Mouse (Mus musculus) ovary, postnatal 10 days (tissue): Measurements from ENCODE around the gene Map3k5.
"Not testable (repeated sequence)": the region's sequence is repeated elsewhere in the genome, so short reads cannot be mapped to it uniquely, and the experiment has no call there.

ENCODE experiments used
- DNase-seq: peaks from one replicate; pipeline ENCODE4 v3.0.0; 2022; ENCODE audit warnings: low spot score

Gene Map3k5

DNA sequence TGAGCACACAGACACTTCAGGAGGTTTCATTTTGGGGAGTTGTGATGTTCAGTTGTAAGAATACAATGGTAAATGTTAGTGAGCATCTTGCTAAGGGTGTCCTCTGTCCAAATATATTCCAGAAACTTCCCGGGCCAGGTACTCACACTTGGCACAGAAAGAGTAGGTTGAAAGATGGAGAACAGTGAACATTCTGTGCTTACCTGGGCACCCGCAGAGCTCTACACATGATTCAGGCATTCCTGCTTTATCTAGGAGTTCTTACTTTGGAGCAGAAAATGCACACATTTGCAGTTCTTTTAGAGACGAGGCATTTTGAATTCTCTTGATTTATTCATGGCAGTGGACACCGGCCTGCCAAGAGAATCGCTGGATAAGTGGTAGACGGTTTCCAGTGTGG is 32.3 kb downstream of the Map3k5 start:
- no peak for DNase-seq

DNA sequence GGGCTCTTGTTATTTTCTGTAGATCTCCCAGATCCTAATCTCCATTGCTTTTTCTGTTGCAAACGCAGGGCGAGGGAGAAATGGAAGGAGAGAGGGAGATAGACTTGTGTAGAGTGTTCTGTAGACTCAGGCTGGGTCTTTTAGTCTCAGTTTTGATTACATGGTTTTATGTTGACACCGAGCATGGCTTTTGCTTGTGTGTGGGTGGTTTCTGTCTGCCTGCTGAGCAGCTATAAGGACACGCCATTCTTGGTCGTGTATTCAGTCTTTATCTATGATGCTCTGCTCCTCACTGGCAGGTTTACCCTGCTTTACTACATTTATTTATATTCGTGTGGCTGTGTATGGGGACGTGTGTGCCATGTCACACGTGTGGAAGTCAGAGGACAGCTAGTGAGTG is 34.2 kb downstream of the Map3k5 start:
- DNase-seq = no peak

DNA sequence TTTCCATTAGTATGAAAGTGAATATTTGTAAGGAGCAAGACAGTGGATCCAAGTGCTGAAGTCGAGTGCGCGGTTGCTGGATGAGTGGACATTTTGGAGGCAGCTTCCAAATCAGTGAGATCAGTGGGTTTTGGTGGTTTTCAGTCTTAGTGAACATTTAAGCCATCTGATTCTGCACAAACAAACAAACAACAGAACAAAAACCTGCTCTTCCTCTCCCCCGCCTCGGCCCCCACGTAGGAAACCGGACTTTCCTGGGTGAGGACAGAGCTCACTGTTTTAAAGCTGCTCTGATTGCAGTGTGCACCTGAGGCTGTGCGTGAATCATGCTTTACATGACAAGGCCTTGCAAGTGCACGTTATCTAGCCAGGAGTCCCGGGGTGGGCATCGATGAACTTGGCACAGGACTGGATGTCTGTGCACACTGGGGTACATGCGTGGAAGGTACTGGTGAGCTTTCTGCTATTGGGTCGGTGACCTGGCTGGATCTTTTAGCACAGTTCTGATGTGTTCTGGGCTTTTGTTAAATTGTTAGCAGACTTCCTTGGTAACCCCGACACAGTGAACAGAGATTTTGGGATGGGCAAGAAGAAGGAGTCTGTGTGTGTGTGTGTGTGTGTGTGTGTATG is 35.7 kb downstream of the Map3k5 start:
- DNase-seq = no peak

DNA sequence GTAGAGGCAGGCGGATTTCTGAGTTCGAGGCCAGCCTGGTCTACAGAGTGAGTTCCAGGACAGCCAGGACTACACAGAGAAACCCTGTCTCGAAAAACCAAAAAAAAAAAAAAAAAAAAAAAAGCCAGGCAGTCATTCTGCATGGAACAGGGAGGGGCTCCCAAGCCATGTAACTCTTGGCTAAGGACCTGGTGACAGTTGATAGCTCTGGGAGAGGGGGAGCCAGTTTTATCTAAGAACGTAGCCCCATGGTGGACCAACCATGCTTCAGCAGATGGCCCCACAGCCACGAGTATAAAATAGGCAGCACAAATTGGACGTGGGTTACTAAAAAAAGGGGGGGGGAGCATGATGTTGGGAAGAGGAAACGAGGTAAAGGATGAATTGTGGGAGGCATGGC is 37.2 kb downstream of the Map3k5 start:
- DNase-seq = not testable (repeated sequence)

DNA sequence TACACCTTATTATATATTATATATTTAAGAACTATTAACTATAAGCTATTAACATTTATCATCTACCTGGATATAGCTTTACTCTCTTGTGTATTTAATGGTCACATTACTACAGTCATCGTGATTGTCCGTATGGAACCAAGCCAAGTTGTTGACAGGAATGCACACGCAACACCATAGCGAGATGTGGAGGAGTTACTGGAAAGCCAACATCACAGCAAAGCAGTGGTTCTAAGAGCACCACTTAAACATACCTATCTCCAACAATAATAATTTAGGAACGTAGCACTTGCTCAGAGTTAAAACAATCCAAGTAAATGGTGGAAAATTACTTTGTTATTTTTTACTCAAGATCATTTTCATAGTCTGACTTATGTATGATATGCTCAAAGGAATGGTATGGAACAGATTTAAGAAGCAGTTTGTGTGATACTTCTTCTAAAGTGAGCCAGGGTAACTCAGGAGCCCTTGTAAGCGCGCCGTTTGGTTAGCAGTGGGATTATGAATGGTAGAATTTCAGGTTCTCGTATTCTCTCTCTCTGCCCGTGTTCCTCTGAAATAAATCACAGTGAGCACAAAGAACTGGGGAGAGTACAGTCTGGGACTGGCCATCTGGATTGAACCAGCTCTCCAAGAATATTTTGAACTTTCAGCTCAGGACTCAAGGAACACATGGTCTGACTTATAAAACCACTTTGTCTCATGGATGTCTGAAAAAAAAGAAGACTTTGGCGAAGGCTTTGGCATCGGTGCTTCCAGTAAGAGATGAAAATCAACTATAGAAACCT is 39.2 kb downstream of the Map3k5 start:
- no peak for DNase-seq

DNA sequence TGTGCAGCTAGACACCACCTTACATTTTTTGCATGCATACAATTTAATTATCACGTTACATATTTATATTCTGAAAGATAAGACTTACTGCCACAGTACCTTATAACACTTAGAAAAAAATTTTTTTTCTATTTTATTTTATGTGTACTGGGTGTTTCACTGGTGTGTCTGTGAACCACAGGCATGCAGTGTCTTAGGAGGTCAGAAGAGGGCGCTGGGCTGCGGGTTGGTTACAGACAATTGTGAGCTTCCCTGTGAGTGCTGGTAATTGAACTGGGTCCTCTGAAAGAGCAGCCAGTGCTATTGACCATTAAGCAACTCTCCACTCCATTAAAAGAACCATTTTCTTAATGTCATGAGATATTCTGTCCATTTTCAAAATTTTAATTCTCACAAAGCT is 43.3 kb downstream of the Map3k5 start:
- DNase-seq = no peak

DNA sequence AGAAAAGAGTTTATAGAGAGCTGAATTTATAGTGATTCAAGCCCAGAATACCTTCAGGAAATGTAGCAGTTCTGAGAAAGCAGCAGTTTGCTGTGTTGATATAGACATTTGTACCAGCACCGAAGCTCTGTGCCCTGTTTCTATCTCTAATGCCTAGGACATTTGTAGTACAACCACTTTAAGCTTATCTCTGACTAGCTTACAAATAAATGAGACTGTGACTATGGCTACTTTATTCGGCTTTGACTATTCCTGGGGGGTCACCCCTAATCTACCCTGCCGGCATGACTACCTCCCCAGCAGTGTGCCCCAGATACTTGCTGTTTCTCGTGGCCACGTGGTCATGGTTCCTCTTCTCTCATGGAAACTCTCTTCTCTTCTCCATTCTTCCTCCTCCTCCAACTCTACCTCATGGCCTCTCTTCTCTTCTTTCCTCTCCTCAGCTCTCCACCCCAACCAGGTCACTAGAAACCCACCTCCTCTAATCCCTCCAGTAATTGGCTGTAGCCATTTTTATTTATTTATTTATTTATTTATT is 44.5 kb downstream of the Map3k5 start:
- DNase-seq = no peak

DNA sequence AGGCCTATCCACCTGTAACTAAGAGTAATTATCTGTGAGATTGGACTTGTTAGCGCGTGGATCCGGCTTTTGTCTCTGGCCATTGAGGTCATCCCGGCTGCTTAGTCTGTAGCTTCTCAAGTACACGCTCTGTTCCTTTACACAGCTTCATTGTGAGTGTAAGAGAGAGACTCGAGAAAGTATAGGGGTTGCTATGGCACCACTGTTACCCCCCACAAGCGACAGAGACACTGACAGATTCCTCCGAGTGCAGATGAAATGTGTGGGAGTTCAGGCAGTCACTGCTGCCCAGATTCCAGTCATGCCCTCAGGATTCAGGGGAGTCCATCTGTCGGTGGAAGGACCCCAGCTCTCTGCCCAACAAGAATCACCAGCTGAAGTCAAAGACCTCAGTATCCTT is 53.5 kb downstream of the Map3k5 start:
- DNase-seq = no peak

DNA sequence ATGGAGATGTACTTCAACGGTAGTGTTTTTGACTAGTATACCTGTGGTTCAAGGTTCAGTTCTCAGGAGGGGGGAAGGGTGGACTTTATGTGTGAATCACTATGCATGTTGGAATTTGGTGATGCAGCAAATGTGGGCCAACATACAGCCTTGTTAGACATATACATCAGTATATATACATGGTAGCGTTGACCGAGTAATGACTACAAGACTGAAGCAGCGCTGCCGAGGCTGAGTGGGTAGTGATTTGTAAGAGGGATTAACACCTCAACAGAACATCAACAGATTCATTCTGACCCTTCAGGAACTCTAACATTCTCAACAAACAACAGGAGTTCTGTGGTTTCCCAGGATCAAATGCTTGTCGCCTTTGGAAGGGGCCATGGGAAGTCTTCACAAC is 55.7 kb downstream of the Map3k5 start:
- DNase-seq = no peak

DNA sequence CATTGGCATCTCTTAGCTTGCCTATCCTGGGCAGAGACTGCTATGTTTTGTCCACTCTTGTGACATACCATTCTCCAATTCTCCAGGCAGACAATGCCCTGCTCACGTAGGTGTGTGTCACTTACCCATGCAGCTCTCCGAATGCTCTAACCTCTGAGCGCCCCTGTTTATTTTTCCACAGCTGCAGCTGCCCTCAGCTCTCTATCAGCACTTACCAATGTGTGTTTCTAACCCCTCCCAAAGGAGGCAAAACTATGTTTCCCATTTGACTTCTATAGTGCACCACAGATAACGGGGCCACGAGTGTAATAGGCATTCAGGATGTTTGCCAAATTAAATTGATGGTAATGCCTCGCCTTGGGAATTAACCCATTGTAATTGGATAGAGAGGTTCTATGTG is 56.4 kb downstream of the Map3k5 start:
- DNase-seq = no peak

DNA sequence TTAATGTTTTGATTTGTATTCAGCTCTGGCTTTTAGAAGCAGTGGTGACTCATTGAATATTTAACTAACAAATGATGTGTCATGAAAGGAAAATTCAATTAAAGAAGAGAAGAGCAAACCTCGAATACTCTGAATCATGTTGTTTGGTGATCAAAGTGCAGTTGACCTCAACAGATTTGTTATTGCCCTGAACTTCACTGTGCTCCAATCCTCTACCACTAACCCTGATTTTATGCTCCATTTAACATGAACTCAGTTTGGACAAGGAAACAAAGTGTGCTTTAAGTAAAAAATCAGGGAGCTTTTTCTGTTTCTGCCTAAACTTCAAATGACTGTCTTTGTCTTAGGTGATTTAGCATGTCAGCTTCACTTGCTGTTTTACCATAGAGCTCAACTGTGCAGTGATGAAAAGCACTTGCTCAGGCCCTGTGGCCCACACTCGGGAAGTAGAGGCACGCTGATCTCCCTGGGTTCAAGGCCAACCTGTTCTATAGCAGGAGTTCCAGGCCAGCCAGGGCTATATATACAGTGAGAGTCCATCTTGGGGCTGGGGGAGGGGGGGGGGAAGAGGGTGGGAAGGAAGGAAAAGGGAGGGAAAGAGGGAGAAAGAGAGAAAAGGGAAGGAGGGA is 57.1 kb downstream of the Map3k5 start:
- no peak for DNase-seq

DNA sequence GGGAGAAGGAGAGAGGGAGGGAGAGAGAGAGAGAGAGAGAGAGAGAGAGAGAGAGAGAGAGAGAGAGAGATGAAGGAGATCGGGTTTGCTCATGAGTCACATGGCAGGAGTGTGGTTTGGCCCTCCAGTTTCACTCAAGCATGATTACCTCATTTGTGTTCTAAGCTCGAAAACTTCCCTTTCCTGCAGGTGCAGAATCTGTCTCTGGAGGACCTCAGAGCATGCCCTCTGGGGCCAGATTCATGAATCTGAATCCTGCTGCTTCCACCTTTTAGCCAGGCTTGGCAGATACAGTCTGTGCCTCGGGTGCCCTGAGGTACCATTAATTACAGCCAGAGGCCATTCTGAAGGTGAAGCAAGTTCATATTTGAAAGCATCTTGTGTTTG is 57.6 kb downstream of the Map3k5 start:
- no peak for DNase-seq

DNA sequence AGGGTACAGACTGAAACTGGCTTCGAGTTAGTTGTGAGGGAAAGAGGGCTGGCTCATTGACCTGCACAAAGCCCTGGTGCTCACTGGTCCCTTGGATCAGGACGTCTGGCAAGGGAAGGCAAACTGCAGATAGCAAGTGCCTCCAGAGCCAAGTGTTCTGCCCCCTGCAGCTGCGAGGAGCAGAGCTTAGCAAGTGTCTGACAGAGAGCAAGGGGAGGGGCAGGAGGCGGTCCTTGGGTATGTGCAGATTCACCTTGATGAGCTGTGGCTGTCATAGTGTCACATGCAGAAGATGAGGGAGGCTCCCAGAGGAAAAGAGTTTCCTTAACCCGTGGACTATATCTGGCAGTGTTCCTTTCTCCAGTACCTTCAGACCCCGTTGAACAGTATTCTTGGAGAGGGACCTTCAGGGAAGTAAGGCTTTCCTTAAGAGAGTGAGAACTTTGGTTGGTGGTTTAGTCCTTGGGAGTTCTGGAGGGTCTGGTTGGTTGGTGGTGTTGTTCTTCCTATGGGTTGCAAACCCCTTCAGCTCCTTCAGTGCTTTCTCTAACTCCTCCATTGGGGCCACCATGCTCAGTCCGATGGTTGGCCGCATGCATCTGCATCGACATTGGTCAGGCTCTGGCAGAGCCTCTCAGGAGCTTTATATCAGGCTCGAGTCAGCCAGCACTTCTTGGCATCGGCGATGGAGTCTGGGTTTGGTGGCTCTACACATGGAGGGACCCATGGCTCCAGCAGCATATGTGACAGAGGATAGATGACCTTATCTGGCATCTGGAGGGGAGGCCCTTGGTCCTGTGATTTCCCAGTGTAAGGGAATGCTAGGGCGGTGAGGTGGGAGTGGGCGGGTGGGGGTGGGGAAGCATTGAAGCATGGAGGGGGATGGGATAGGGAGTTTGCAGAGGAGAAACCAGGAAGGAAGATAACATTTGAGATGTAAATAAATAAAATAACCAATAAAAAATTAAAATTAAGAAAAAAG is 60.5 kb downstream of the Map3k5 start:
- DNase-seq = no peak

DNA sequence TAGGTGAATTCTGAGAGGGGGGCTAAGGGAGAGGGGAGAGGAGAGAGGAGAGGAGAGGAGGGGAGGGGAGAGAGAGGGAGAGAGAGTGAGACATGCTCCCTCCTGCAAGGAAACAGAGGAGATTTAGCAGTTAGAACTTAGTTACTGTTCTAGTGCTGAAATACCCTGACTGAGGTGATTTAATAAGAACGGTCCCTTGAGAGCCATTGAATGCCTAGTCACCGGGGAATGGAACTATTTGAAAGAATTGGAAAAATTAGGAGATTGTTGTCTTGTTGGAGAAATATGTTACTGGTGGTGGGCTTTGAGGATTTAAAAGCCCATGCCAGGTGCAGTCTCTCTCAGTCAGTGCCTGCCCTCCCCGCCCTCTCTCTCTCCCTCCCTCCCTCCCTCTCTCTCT is 61.9 kb downstream of the Map3k5 start:
- DNase-seq = no peak

DNA sequence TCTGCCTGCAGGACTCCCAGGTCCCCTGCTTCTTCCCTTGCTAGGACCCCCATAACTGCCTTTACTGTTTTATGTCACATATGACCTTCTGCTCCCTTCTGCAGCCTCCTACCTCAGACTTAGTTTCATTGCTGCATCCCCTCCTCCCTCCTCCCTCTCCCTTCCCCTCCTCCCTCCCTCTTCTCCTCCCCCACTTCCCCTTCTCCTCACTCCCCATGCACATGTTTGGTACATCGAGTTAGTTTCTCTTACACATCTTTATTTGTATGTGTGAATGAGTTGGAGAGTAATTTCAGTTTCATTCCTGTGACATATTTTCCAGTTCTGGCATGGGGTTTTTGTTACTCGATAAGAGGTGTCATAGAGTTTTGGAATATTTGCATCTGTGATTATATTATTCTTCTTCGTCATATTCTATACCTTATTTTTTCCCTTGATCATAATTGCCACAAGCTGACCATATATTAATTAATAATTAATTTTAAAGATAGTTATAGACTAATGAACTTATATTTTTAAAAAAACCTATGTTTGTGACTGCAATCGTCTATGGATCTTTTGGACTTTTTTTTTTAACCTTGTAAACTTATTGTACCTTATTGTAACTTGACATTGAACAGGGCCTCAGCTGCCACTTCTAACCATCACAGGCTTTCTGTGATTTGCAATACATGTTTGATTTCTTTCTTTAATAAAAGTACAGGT is 65.6 kb downstream of the Map3k5 start:
- DNase-seq = no peak

DNA sequence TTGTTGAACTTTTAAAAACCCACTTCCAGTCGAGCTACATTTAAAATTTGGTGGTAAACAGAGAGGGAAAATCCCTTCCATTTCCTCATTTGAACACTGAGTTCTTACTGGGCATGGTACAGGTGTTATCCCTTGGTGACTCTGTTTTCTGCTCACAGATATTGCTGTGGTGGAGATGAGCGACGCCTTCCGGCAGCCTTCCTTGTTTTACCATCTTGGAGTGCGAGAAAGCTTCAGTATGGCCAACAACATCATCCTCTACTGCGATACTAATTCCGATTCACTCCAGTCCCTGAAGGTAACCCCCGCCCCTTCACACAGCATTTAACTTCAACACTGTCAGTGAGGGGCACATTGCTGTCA is 66.1 kb downstream of the Map3k5 start:
- DNase-seq = no peak

DNA sequence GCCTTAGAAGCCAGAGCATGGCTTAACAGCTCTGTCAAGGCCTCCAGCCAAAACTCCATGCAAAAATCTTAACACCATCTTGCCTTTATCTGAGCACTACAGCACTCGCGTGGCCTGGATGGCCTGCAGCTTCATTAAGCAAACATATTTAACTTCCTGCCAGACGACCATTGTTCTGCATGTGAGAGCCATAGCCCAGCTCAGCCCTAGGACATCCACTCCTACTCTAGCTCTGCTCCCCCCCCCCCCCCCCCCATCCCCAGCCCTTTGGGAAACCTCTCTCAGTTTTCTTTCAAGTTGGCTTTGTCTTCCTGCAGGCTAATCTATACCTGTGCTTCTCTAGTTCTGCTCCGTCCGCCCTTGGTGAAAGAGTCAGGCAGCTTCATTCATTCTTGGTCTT is 67.7 kb downstream of the Map3k5 start:
- no peak for DNase-seq

DNA sequence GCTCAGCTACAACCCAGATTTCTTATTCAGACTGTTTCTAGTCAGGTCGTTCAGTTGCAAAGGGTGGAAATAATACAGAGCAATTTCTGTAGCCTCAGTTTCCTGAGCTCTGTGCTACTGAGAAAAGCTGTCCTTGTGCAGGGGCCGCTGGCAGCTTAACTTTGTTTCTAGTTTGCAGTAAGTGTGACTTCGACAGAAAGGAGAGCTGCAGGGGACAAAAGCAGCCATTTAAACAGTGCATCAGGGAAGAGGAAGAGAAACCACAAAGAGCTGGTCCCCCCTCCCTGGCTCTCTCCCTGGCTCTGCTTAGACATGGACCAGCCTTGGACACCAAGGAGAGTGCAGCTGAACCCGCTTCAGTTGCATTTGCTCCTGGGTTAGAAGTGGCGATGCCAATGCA is 68.7 kb downstream of the Map3k5 start:
- no peak for DNase-seq

DNA sequence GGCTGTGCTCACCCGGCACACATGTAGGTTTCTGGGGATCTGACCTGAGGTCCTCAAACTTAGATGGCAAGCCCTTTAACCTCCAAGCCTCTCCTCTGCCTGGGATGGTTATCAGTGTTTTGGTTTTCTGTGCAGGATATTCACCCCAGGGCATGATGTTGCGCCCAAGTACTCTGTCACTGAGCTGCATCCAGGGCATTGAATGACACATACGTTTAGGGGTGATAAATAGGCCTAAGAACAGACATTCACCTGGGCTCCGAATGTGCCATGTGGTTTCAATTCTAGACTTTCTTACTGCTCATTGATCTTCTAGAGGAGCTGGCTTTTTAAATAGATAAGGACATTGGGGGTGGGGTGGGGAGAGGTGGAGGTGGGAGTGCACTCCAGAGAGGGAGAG is 70.5 kb downstream of the Map3k5 start:
- DNase-seq = no peak

DNA sequence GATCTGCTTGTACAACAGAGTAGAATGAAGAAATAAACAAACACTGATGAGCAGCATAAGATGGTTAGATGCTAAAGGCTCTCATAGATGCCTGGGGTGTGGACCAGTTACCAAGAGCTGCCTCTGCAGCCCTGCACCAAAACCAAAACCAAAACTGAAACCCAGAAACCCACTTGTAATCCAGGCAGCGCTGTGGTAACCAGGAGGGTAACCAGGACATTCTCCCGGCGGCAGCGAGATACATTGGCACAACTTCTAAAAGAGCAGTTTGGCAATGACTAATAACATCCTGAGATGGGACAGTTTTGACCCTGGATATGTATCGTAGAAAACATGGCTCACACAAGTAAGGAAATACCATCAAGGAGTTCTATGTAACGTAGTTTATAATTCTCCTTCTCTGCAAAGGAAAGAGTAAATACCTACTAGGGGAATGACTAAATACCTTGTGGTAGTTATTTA is 71.2 kb downstream of the Map3k5 start:
- no peak for DNase-seq

DNA sequence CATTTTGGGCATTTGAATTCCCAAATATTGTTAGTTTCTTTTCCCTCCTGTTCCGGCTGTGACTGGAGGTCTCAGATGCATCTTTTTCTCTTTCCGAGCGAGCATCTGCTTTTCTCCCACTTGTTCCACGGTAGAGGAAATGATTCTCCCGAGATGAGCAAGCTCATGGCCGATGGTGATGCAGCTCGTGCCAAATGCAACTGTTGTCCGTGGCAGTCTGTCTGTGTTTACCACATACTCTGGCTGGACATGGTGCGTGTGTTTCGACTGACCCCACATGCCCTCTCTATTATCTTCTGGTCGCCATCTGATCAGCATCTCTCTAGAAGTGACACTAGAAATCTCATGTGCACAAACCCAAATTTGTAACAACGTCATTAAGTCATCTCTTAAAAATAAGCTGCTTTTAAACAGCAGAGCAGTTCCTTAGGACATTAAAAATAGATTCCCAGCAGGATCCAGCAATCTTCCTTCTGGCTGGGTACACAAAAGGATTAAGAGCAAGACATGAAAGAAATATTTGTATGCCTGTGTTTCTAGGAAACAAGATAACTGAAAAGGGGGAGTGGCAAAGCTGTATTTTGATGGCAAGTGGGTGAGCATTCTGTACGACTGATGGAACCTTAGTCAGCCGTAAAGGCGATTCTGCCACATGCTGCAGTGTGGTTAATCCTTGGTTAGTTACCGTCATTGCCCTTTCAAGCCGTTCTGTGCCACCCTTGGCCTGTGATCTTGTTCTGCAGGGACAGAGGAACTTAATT is 72.2 kb downstream of the Map3k5 start:
- DNase-seq = no peak
